34 mouse cellular contexts compared by ENCODE assay signal in the genomic region with DNA sequence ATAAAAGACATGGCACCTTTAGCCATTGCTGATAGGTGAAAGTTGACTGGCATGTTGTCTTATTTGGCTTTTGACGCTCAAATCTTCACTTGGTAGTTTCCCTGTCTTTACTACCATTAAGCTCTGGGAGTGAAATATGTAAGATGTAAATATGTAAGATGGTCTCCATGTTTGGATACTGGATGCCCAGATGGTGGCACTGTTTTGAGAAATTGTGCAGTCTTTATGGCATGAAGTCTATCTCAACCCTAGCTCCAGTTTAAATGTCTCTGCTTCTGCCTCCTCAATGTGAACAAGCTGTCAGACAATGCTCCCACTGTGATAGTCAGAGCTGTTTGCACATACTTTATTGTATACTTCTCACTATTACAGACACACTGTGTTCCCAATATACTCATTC. TPM values are rescaled to one million over a fixed set of nuclear protein-coding genes. Genes with fewer than 3 reads are reported as not detected.
A peak's percentile ranks its signal among the peaks of the same experiment; 100 is the strongest.
DNase-seq lines count a peak whose midpoint lies in the region; ATAC-seq and TF ChIP-seq lines count a peak whose summit lies in the region.
"Had no signal": no experiment of that assay in that cellular context is flagged by ENCODE, and none has a peak within 500 bp of the region (broad histone marks: within the 10 kb centered on the region; RNA-seq: fewer than 3 reads in every experiment).

No protein-coding gene starts in this region.

- H3K9ac ChIP-seq in neural tube, embryonic 15.5 days (replicated peaks), result no peak overlapping the region
- H3K9ac ChIP-seq in CH12.LX (ENCODE audit: insufficient read depth, low read depth), result no peak overlapping the region
- H3K9ac ChIP-seq: embryonic facial prominence, embryonic 13.5 days; forebrain, postnatal 0 days; heart, embryonic 15.5 days; hindbrain, embryonic 12.5 days; limb, embryonic 12.5 days; liver, embryonic 15.5 days; lung, embryonic 14.5 days had no signal

- no peak for TF ChIP-seq EP300 in CH12.LX (IDR thresholded peaks at IDR 0.05; ENCODE audit: low read length)

- H3K4me2 ChIP-seq in neural tube, embryonic 15.5 days, result no peak overlapping the region
- no peak overlapping the region for H3K4me2 ChIP-seq in CH12.LX (ENCODE audit: insufficient read depth, low read depth, poor library complexity, severe bottlenecking)
- H3K4me2 ChIP-seq: embryonic facial prominence, embryonic 13.5 days; heart, embryonic 15.5 days; hindbrain, embryonic 12.5 days; limb, embryonic 12.5 days; liver, embryonic 15.5 days; lung, embryonic 14.5 days had no signal

- no peaks in the 10 kb centered on the region for H3K9me3 ChIP-seq in neural tube, embryonic 15.5 days (replicated peaks)
- H3K9me3 ChIP-seq in CH12.LX (replicated peaks; ENCODE audit: low read length), result no peaks in the 10 kb centered on the region
- H3K9me3 ChIP-seq: embryonic facial prominence, embryonic 13.5 days; forebrain, embryonic 10.5 days; heart, embryonic 10.5 days; heart, embryonic 15.5 days; hindbrain, embryonic 12.5 days; limb, embryonic 12.5 days; liver, embryonic 15.5 days had no signal

- dilution Hi-C loops in CH12.LX (cut with MboI; ENCODE audit: extremely low pct_ligation_motif_present, extremely low pct_unique_long_range_greater_than_20kb, low sequenced_read_pairs), result no loop called here

- peak in 1 of 2 experiments; percentile 50; a peak in 2 of 4 replicates for TF ChIP-seq CTCF in CH12.LX (conservative IDR thresholded peaks at IDR 0.05 in 1 of 2, IDR thresholded peaks at IDR 0.05 in 1 of 2; ENCODE audit: low read depth in 2 of 2, low read length in 2 of 2)

- in situ Hi-C loops in CH12.LX (cut with MboI; ENCODE audit: low pct_ligation_motif_present, low pct_unique_long_range_greater_than_20kb, low sequenced_read_pairs), result no loop called here

- no peaks in the 10 kb centered on the region for H3K4me1 ChIP-seq in neural tube, embryonic 15.5 days
- no peaks in the 10 kb centered on the region for H3K4me1 ChIP-seq in CH12.LX (ENCODE audit: control insufficient read depth in 1 of 2, insufficient read depth in 2 of 2)
- H3K4me1 ChIP-seq: heart, embryonic 10.5 days; heart, embryonic 15.5 days; hindbrain, embryonic 12.5 days; liver, embryonic 15.5 days had no signal

- no peak for DNase-seq in neural tube, embryonic 10.5 days (ENCODE audit: extremely low spot score, low spot score)
- DNase-seq in 416B (ENCODE audit: low read depth) (peak; percentile 52), CH12.LX (ENCODE audit: extremely low read depth) (peak; percentile 3)
- no peak for DNase-seq in gastrocnemius, postnatal 10 days
- DNase-seq in ovary, postnatal 14 days (ENCODE audit: low spot score), result no peak
- no peak for DNase-seq in kidney, adult 18-20 months
- DNase-seq: adrenal gland, postnatal 10 days; B cell, adult 2 months; cerebellum, adult 11 months; cerebellum, adult 9-10 months; forebrain, postnatal 0 days; gastrocnemius, postnatal 14 days; heart, adult 11 months; heart, postnatal 36 days; kidney, adult 9 months; kidney, postnatal 25 days; lung, embryonic 14.5 days; lung, postnatal 14 days; midbrain, embryonic 14.5 days had no signal

- peak overlapping the region; percentile 4; the same call in 1 of the 2 replicates for H3K27ac ChIP-seq in neural tube, embryonic 15.5 days (replicated peaks)
- no peak overlapping the region for H3K27ac ChIP-seq in CH12.LX (ENCODE audit: insufficient read depth, low read depth)
- H3K27ac ChIP-seq: embryonic facial prominence, embryonic 13.5 days; forebrain, embryonic 10.5 days; heart, embryonic 10.5 days; heart, embryonic 15.5 days; hindbrain, embryonic 12.5 days; limb, embryonic 12.5 days; liver, embryonic 15.5 days had no signal

- TF ChIP-seq POLR2A in CH12.LX (IDR thresholded peaks at IDR 0.05; ENCODE audit: low read depth, low read length), result no peak

- TF ChIP-seq RAD21 in CH12.LX (IDR thresholded peaks at IDR 0.05; ENCODE audit: low read depth, low read length), result no peak; the same call in 1 of the 2 replicates

- 95% methylated on average over 1 of the region's 1 CpGs for WGBS in neural tube, embryonic 15.5 days

- H3K79me2 ChIP-seq in CH12.LX (replicated peaks; ENCODE audit: control insufficient read depth, extremely low read depth, insufficient read depth, poor library complexity, severe bottlenecking), result no peaks in the 10 kb centered on the region

- H3K27me3 ChIP-seq in neural tube, embryonic 15.5 days (replicated peaks), result no peaks in the 10 kb centered on the region
- H3K27me3 ChIP-seq in CH12.LX (replicated peaks), result no peaks in the 10 kb centered on the region
- H3K27me3 ChIP-seq: embryonic facial prominence, embryonic 13.5 days; heart, embryonic 15.5 days; hindbrain, embryonic 12.5 days; limb, embryonic 12.5 days; liver, embryonic 15.5 days had no signal

- no peak overlapping the region for H3K4me3 ChIP-seq in neural tube, embryonic 15.5 days (replicated peaks)
- H3K4me3 ChIP-seq in CH12.LX (replicated peaks in 1 of 3; ENCODE audit: low read depth in 2 of 3, low read length in 2 of 3, poor library complexity in 1 of 3), result no peak overlapping the region
- H3K4me3 ChIP-seq: embryonic facial prominence, embryonic 13.5 days; forebrain, embryonic 10.5 days; heart, embryonic 10.5 days; heart, embryonic 15.5 days; hindbrain, embryonic 12.5 days; limb, embryonic 12.5 days; liver, embryonic 15.5 days had no signal

- no peaks in the 10 kb centered on the region for H3K36me3 ChIP-seq in neural tube, embryonic 15.5 days
- H3K36me3 ChIP-seq in CH12.LX (replicated peaks in 1 of 2; ENCODE audit: control insufficient read depth in 1 of 2, insufficient read depth in 1 of 2, low read length in 1 of 2), result no peaks in the 10 kb centered on the region
- H3K36me3 ChIP-seq: embryonic facial prominence, embryonic 13.5 days; forebrain, embryonic 10.5 days; heart, embryonic 10.5 days; heart, embryonic 15.5 days; hindbrain, embryonic 12.5 days; limb, embryonic 12.5 days; liver, embryonic 15.5 days had no signal

- ATAC-seq in neural tube, embryonic 15.5 days (ENCODE audit: low FRiP score), result peak; percentile 38; the same call in 1 of the 2 replicates
- 0 out of 2 replicates have a peak, but pooled peaks have one; percentile 32 for ATAC-seq in common myeloid progenitor, adult 5-6 weeks (replicated peaks; ENCODE audit: low read depth, poor library complexity, severe bottlenecking)
- ATAC-seq: forebrain, postnatal 0 days had no signal

TF ChIP-seq in CH12.LX, 34 proteins besides CTCF, POLR2A, EP300 and RAD21:
- TF ChIP-seq JUND (conservative IDR thresholded peaks at IDR 0.05; ENCODE audit: low read depth, low read length) (no peak), CHD1 (IDR thresholded peaks at IDR 0.05; ENCODE audit: low read depth, low read length) (no peak), SMC3 (IDR thresholded peaks at IDR 0.05; ENCODE audit: low read depth, low read length) (peak; percentile 30; the same call in 1 of the 2 replicates)

RNA-seq across cellular contexts. Expression of gene C9, which starts 23.7 kb away (rescaled TPM):
- 1.5 TPM in 1 of 2 replicates, not detected in the other for polyA plus RNA-seq in neural tube, embryonic 15.5 days (2015; fragmentation: Nextera tagmentation; extraction: Ambion mirVana)
- total RNA-seq in CH12.LX (2012; rRNA removed) (not detected in 2 replicates), CH12.LX (2014; rRNA removed) (not detected in 2 replicates)
- not detected in 2 replicates for polyA plus RNA-seq in CH12.LX (2012; ENCODE audit: insufficient read length, low read depth)
- not detected in 2 replicates for total RNA-seq in common myeloid progenitor, adult 5-6 weeks (2017)
- not detected for total RNA-seq in gastrocnemius, postnatal 10 days (2021)
- total RNA-seq: forebrain, postnatal 0 days; gastrocnemius, postnatal 14 days; heart, postnatal 36 days; layer of hippocampus, adult 18-20 months; layer of hippocampus, postnatal 10 days; left cerebral cortex, adult 18-20 months; left cerebral cortex, postnatal 14 days; monocyte, adult 5-6 weeks had no signal
- polyA plus RNA-seq: embryonic facial prominence, embryonic 13.5 days; forebrain, embryonic 10.5 days; forebrain, postnatal 0 days; heart, embryonic 10.5 days; heart, embryonic 15.5 days; hindbrain, embryonic 12.5 days; limb, embryonic 12.5 days; lung, embryonic 14.5 days; midbrain, embryonic 14.5 days; neural tube, embryonic 11.5 days had no signal

RNA-seq across cellular contexts. Expression of gene Fyb, which starts 53.8 kb away (rescaled TPM):
- 4.0 and 16.1 TPM in 2 replicates for polyA plus RNA-seq in neural tube, embryonic 15.5 days (2015; fragmentation: Nextera tagmentation; extraction: Ambion mirVana)
- total RNA-seq in CH12.LX (2012; rRNA removed) (53.1 and 60.1 TPM in 2 replicates), CH12.LX (2014; rRNA removed) (13.4 and 17.6 TPM in 2 replicates)
- polyA plus RNA-seq in CH12.LX (2012; ENCODE audit: insufficient read length, low read depth), result 32.2 and 127 TPM in 2 replicates
- 40.5 and 132 TPM in 2 replicates for total RNA-seq in common myeloid progenitor, adult 5-6 weeks (2017)
- total RNA-seq in gastrocnemius, postnatal 10 days (2021), result 1 to 10 TPM; 3.7 to 4.3 TPM

Comparison
In these comparisons a context has a peak if more than half of its experiments do, and no peak if none do; other contexts are left out.
1. DNase-seq: peak in 416B (single experiment) and CH12.LX (single experiment); none in neural tube, embryonic 10.5 days (single experiment), gastrocnemius, postnatal 10 days (single experiment), ovary, postnatal 14 days (single experiment) and kidney, adult 18-20 months (single experiment).